8 mouse cellular contexts compared by ENCODE assay signal in the genomic region with DNA sequence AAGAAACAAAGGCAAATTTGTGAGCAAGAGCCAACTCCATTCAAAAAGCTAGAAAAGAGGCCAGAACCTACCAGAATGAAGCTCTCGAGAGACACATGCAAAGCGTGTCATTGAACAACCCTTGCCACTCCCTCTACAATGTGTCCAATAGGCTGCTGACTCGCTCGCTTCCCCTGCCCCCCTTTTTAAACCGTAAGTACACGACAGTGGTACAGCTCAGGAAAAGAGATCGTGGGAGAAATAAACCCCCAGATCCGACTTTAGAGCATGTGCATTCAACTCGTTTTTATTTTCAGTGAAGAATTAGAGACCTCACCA.
A peak's percentile ranks its signal among the peaks of the same experiment; 100 is the strongest.
DNase-seq lines count a peak whose midpoint lies in the region; ATAC-seq and TF ChIP-seq lines count a peak whose summit lies in the region.

No protein-coding gene starts in this region.

- no peaks in the 10 kb centered on the region for H3K36me3 ChIP-seq in embryonic facial prominence, embryonic 12.5 days
- H3K36me3 ChIP-seq in intestine, embryonic 16.5 days (ENCODE audit: control insufficient read depth, insufficient read depth, low read length): no peaks in the 10 kb centered on the region
- no peaks in the 10 kb centered on the region for H3K36me3 ChIP-seq in neural tube, embryonic 12.5 days
- no peaks in the 10 kb centered on the region for H3K36me3 ChIP-seq in liver, postnatal 0 days (replicated peaks; ENCODE audit: insufficient read depth, low read length)

- intact Hi-C loops in gastrocnemius, adult 2 months (cut with DNase I): no loop called here

- 0 out of 2 replicates have a peak, but pooled peaks have one; percentile 41 for ATAC-seq in embryonic facial prominence, embryonic 12.5 days (ENCODE audit: insufficient number of reproducible peaks, insufficient read depth, low FRiP score, low TSS enrichment)
- ATAC-seq in intestine, embryonic 16.5 days: peak; percentile 69
- peak; percentile 91 for ATAC-seq in neural tube, embryonic 12.5 days (ENCODE audit: low FRiP score, low read depth)
- no peak for ATAC-seq in liver, postnatal 0 days
- no peak for ATAC-seq in megakaryocyte-erythroid progenitor cell, adult 5-6 weeks (replicated peaks; ENCODE audit: low FRiP score, low TSS enrichment, poor library complexity, severe bottlenecking)

- H3K4me1 ChIP-seq in embryonic facial prominence, embryonic 12.5 days: 0 out of 2 replicates have a peak, but pooled peaks cover 5% of the 10 kb centered on the region
- 0 out of 2 replicates have a peak, but pooled peaks cover 2% of the 10 kb centered on the region for H3K4me1 ChIP-seq in intestine, embryonic 16.5 days (ENCODE audit: control insufficient read depth, insufficient read depth, low read length)
- H3K4me1 ChIP-seq in neural tube, embryonic 12.5 days: 0 out of 2 replicates have a peak, but pooled peaks cover 3% of the 10 kb centered on the region
- no peaks in the 10 kb centered on the region for H3K4me1 ChIP-seq in liver, postnatal 0 days (ENCODE audit: insufficient read depth)

- no peak for TF ChIP-seq CTCF in gastrocnemius, adult 2 months (IDR thresholded peaks at IDR 0.05)
- TF ChIP-seq CTCF in liver, postnatal 0 days (IDR thresholded peaks at IDR 0.05; ENCODE audit: low read depth): no peak

- no peak overlapping the region for H3K27ac ChIP-seq in gastrocnemius, adult 2 months
- H3K27ac ChIP-seq in embryonic facial prominence, embryonic 12.5 days: no peak overlapping the region
- no peak overlapping the region for H3K27ac ChIP-seq in intestine, embryonic 16.5 days (ENCODE audit: low read length)
- no peak overlapping the region for H3K27ac ChIP-seq in neural tube, embryonic 12.5 days
- no peak overlapping the region for H3K27ac ChIP-seq in liver, postnatal 0 days (ENCODE audit: low read depth)

- DNase-seq in gastrocnemius, adult 2 months: no peak
- DNase-seq in gastrocnemius, postnatal 25 days: no peak
- no peak for DNase-seq in spleen, postnatal 36 days (ENCODE audit: low spot score in 2 of 2)
- DNase-seq in liver, postnatal 0 days: no peak

- peak overlapping the region; percentile 31 for H3K4me2 ChIP-seq in embryonic facial prominence, embryonic 12.5 days (replicated peaks)
- H3K4me2 ChIP-seq in intestine, embryonic 16.5 days (ENCODE audit: low read depth, low read length): peak overlapping the region; percentile 30
- peak overlapping the region; percentile 52 for H3K4me2 ChIP-seq in neural tube, embryonic 12.5 days (replicated peaks)
- no peak overlapping the region for H3K4me2 ChIP-seq in liver, postnatal 0 days (ENCODE audit: low read depth, low read length)

- no peaks in the 10 kb centered on the region for H3K9me3 ChIP-seq in embryonic facial prominence, embryonic 12.5 days
- H3K9me3 ChIP-seq in intestine, embryonic 16.5 days (ENCODE audit: control insufficient read depth, low read length): no peaks in the 10 kb centered on the region
- no peaks in the 10 kb centered on the region for H3K9me3 ChIP-seq in neural tube, embryonic 12.5 days
- no peaks in the 10 kb centered on the region for H3K9me3 ChIP-seq in liver, postnatal 0 days (ENCODE audit: low read length)

- no peaks in the 10 kb centered on the region for H3K27me3 ChIP-seq in embryonic facial prominence, embryonic 12.5 days
- no peaks in the 10 kb centered on the region for H3K27me3 ChIP-seq in intestine, embryonic 16.5 days (replicated peaks; ENCODE audit: control insufficient read depth, insufficient read depth, low read length)
- peaks cover 12% of the 10 kb centered on the region for H3K27me3 ChIP-seq in neural tube, embryonic 12.5 days (replicated peaks)
- H3K27me3 ChIP-seq in liver, postnatal 0 days (ENCODE audit: insufficient read depth, low read length): no peaks in the 10 kb centered on the region

- H3K4me3 ChIP-seq in gastrocnemius, adult 2 months: peak overlapping the region; percentile 35
- H3K4me3 ChIP-seq in embryonic facial prominence, embryonic 12.5 days: no peak overlapping the region
- peak overlapping the region; percentile 7; the same call in 1 of the 2 replicates for H3K4me3 ChIP-seq in intestine, embryonic 16.5 days (ENCODE audit: low read length)
- H3K4me3 ChIP-seq in neural tube, embryonic 12.5 days: no peak overlapping the region
- no peak overlapping the region for H3K4me3 ChIP-seq in liver, postnatal 0 days (ENCODE audit: low read depth, low read length)

- no peak overlapping the region for H3K9ac ChIP-seq in embryonic facial prominence, embryonic 12.5 days
- no peak overlapping the region for H3K9ac ChIP-seq in intestine, embryonic 16.5 days (ENCODE audit: low read depth, low read length)
- 0 out of 2 replicates have a peak overlapping the region, but pooled peaks have one; percentile 5 for H3K9ac ChIP-seq in neural tube, embryonic 12.5 days
- no peak overlapping the region for H3K9ac ChIP-seq in liver, postnatal 0 days (replicated peaks)

- WGBS in embryonic facial prominence, embryonic 12.5 days: 51% methylated on average over 9 of the region's 9 CpGs
- WGBS in intestine, embryonic 16.5 days: 33% methylated on average over 9 of the region's 9 CpGs
- WGBS in neural tube, embryonic 12.5 days: 22% methylated on average over 9 of the region's 9 CpGs
- WGBS in liver, postnatal 0 days (ENCODE audit: insufficient replicate concordance): 68% methylated on average over 9 of the region's 9 CpGs

- TF ChIP-seq EP300 in liver, postnatal 0 days (IDR thresholded peaks at IDR 0.05; ENCODE audit: low read depth): no peak

Comparison
In these comparisons a context has a peak if more than half of its experiments do, and no peak if none do; other contexts are left out.
1. H3K4me3 ChIP-seq: peak in gastrocnemius, adult 2 months (single experiment) and intestine, embryonic 16.5 days (single experiment); none in embryonic facial prominence, embryonic 12.5 days (single experiment), neural tube, embryonic 12.5 days (single experiment) and liver, postnatal 0 days (single experiment).
2. ATAC-seq: peak in embryonic facial prominence, embryonic 12.5 days (single experiment), intestine, embryonic 16.5 days (single experiment) and neural tube, embryonic 12.5 days (single experiment); none in liver, postnatal 0 days (single experiment) and megakaryocyte-erythroid progenitor cell, adult 5-6 weeks (single experiment).